Mouse (Mus musculus) megakaryocyte, adult 5-6 weeks (primary cell): ENCODE measurements around the gene Mfsd9. TPM values are rescaled to one million over a fixed set of nuclear protein-coding genes. Genes with fewer than 3 reads are reported as not detected.
"Not testable (repeated sequence)": the region's sequence is repeated elsewhere in the genome, so short reads cannot be mapped to it uniquely, and the experiment has no call there.

ENCODE experiments used
- ATAC-seq: 2 replicates; pipeline ENCODE4 v1.8.0; 2016; ENCODE audit warnings: mild to moderate bottlenecking, inconsistent platforms; ENCODE audit not compliant: poor library complexity, severe bottlenecking
- total RNA-seq, 2 experiments: library from RNA; stranded (forward) in 1 of 2; stranded (reverse) in 1 of 2; fragments of 153-499, 151-499 nt in 1 of 2; fragments of 221-1000, 200-1000 nt in 1 of 2; gene quantifications; 2 replicates each; pipeline versions ENCODE4 v1.2.3 to v1.2.4; 2015 to 2017

Gene Mfsd9
- total RNA-seq, 2 experiments from 2014 or later = 1.8 to 2.3 TPM

GRCm38 (mm10) chr1:40784306-40784705 is 6.2 kb downstream of the Mfsd9 start:
- no peak for ATAC-seq

DNA sequence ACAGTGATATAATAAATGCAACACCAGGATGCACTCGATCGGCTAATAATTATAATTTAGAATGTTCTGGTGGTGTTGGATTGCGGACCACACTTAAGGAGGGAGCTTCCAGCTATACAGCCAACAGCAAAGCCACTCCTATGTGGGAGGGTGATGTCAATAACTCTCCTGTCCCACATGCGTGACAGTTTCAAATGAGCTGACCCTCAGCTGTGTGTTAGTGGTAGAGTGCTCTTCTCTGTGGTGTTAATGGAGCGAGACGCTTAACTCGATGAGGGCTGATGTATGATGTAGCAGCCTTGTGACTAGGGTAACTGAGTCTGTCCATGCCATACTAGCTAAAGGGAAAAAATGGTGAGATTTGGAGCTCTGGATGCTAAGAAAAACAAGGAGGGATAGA is 7.0 kb downstream of the Mfsd9 start:
- no peak for ATAC-seq

GRCm38 (mm10) chr1:40776763-40777162 is 13.7 kb downstream of the Mfsd9 start:
- no peak for ATAC-seq

DNA sequence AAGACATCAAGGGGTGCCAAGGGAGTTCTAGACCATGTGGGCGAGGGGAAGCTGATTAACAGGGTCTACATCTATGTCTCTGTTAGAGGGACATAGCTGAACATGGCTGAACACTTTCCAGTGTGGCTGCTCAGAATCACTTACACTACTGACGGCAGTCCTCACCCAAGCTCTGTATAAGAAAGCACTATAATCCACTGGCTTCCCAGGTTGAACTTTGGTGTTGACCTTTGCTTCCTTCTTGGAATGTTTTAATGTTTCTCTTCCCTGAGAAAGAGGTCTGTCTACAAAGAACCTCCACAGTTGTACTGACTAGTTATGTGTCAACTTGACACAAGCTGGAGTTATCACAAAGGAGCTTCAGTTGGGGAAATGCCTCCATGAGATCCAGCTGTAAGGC is 14.4 kb downstream of the Mfsd9 start:
- no peak for ATAC-seq

GRCm38 (mm10) chr1:40774040-40774439 is 16.4 kb downstream of the Mfsd9 start:
- no peak for ATAC-seq

- no peak for ATAC-seq
Observed at GRCm38 (mm10) chr1:40773234-40773633, 17.3 kb downstream of the Mfsd9 start.

GRCm38 (mm10) chr1:40771196-40771970 is 19.1 kb downstream of the Mfsd9 start:
- ATAC-seq = no peak

- no peak for ATAC-seq
Observed at GRCm38 (mm10) chr1:40769331-40769894, 21.1 kb downstream of the Mfsd9 start.

GRCm38 (mm10) chr1:40768606-40769005 is 21.9 kb downstream of the Mfsd9 start:
- peak; percentile 67; the same call in 1 of the 2 replicates for ATAC-seq

GRCm38 (mm10) chr1:40767588-40767987 is 22.9 kb downstream of the Mfsd9 start:
- ATAC-seq = no peak

GRCm38 (mm10) chr1:40765521-40765920 is 25.0 kb downstream of the Mfsd9 start:
- no peak for ATAC-seq

DNA sequence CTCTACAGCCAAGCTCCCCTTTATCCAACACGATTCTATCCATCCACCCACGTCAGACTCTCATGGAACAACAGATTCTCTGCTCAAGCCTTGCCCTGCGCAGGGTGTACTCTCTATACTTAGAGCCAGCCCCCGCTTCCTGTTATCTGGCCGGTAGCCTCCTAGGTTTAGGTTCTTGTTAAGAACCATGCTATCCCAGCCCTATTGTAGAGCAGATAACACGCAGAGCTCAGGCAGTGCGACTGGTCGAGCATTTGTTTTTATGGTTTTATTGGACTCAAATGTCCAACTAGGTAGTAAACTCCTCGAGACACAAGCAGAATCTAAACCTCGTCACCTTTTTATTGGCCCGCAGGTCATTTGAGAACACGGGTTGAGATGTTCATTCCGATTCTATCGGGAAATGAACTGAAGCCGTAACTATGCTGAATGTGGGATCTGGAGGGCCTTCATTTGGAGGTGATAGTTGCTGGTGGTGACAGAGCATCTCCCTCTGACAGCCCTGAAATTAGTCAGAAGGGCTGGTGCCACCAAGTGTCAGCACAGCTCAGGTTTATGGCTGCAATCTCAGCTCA is 25.7 kb downstream of the Mfsd9 start:
- no peak for ATAC-seq

- ATAC-seq = no peak
Observed at GRCm38 (mm10) chr1:40764042-40764441, 26.4 kb downstream of the Mfsd9 start.

GRCm38 (mm10) chr1:40759751-40760445 is 30.6 kb downstream of the Mfsd9 start:
- no peak for ATAC-seq

DNA sequence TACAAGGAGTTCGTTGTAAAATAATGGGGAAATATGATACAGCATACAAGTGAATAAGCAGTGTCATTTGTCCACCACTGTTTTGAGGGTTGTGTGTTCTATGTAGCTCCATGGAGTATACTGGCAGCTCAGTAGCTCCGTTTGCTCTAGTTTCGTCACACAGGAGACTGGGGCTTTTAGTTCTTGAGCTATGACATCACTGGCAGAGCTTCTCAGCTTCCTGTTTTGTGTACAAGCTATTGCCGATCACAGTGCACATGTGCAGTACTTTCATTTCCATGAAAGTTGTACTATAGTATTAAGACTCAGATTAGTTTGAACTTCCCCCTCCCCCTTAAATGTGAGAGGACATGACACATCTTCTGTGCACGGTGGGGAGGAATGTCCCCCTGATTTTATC is 44.4 kb downstream of the Mfsd9 start:
- ATAC-seq = peak; percentile 62; the same call in 1 of the 2 replicates

GRCm38 (mm10) chr1:40740739-40741138 is 49.7 kb downstream of the Mfsd9 start:
- ATAC-seq = no peak

DNA sequence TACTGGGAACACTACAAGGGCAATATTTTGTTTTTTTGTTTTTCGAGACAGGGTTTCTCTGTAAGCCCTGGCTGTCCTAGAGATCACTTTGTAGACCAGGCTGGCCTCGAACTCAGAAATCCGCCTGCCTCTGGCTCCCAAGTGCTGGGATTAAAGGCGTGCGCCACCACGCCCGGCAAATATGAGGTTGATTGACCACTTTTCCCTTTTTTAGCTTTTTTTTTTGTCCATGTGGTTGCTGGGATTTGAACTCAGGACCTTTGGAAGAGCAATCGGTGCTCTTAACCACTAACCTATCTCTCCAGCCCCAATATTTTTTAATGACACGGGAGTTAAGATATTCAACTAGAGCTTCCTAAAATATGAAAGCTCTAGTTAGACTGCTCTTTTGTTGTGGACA is 52.2 kb downstream of the Mfsd9 start:
- ATAC-seq = not testable (repeated sequence)

DNA sequence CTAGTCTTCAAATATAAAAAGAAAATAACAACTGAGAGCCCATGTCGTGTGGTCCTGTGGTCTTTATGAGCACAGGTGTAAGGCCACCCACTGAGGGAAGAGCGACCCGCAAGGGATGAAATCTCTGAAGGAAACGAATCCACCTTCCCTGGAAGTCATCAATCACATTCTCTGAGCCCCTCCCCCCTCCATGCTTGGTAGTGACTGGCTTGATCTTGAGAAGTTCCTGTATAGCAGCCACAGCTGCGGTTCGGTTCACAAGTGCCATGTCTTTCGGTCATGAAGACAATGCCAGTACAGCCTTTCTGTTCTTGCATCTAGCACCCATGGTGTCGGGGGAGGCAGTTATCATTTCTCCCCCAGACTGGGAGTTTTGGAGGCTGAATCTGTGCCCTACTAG is 52.8 kb downstream of the Mfsd9 start:
- ATAC-seq = no peak

DNA sequence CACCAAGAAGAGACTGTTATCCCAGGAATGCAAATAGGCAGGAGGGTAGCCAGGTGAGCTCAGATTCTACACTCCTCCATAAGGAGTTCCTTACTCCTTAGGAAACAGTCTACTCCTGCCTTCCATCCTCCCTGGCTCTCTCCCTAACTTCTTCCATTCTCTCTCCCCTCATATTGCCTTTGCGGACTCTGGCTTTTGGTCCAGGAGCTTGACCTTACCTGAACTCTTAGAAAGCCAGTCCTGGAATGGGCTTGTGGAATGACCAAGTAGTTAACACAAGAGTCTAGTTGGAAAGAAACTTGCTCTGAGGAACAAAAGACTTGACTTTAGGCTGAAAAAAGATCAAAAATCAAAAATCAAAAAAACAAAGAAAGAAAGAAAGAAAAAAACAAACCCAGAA is 61.9 kb downstream of the Mfsd9 start:
- ATAC-seq = no peak

- ATAC-seq = no peak
Observed at GRCm38 (mm10) chr1:40727404-40727803, 63.1 kb downstream of the Mfsd9 start.

GRCm38 (mm10) chr1:40726051-40726450 is 64.4 kb downstream of the Mfsd9 start:
- no peak for ATAC-seq
